Mouse (Mus musculus): ENCODE data around the gene Slc7a6os.
"Not testable (repeated sequence)": the region's sequence is repeated elsewhere in the genome, so short reads cannot be mapped to it uniquely, and the experiment has no call there.

Gene Slc7a6os

DNA sequence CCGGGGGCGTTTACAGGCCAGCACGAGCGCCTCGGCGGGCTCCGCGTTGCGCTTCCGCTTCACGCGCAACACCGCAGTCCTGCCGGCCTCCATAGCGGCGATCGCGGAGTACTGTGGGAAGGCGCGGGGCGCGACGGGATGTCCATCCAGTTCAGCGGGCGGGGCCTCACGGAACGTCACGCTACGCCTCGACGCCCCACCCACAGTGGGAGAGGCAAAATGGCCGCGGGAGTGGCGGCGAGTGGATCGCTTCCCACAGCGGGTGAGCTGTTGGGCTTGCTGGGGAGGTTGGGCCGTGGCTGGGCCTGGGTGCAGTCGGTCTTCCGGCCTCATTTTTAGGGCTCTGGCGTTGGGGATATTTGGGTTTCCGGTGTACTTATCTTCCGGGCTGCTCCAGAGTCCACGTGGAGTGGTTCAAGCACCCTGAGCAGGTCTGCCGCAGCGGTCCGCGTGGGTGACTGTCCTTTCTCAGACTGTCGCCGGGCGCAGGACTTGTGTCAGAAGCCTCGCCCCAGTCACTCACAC is at the start of gene Slc7a6os, which contains the start of gene Prmt7:
Gene Slc7a6os (minus strand): TSS at position 115 of the 525 bp plus-strand sequence.
Gene Prmt7 (plus strand): TSS at position 116 of the 525 bp plus-strand sequence.
- DNase-seq: peak; percentile 91 to 92

DNA sequence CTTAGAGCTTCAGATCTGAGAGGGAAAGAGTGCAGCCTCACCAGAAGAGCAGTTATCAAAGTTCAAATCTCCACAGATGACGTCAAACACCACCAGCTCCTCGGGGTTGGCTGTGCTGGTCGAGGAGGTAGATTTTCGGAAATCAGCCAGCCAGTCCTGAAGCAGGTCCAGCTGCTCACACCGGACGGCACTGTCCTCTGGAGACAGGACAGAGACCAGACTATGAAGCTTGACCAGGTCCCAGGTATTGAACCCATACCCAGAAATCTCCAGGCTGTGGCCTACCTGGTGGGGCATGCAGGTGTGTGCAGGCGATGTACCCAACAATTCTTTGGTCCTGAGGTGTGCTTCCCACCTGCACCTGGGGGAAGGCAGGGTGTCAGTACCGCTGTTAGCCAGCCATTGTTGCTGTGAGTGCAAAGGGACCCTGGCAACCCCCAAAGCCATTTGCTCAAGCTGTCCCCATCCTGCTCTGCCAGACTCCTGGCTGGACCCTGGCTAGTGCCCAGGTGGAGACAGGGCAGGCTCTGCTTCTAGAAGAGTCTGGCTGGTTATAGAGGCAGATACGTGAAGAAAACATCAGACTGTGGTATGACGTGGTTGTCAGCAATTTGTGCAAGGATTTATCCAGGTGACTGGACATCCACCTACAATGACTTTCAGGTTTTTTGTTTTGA is 49.0 kb upstream of the Slc7a6os start:
- no peak for DNase-seq

DNA sequence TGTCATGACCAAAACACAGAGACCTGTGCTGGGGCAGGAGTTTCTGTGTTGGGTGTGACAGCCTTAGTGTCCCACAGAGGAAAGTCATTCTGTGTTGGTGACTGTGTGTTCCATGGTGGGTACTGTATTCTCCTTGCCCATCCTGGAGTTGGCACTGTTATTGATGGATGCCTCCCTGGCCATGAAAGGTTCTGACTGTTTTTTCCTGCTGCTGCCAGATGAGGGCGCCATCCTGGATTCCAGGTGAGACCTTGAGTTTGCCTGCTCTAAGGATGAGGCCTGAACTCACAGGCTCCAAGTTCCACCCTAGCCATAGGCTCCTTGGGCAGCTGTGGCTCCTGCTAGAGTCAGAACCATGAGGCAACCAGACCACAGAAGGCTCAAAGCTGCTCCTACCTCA is 47.4 kb upstream of the Slc7a6os start:
- DNase-seq: no peak

- DNase-seq: no peak
These were observed 39.5 kb upstream of the Slc7a6os start for GRCm38 (mm10) chr8:106250186-106250585.

- DNase-seq: no peak
These were observed 26.4 kb upstream of the Slc7a6os start for GRCm38 (mm10) chr8:106237106-106237505.

DNA sequence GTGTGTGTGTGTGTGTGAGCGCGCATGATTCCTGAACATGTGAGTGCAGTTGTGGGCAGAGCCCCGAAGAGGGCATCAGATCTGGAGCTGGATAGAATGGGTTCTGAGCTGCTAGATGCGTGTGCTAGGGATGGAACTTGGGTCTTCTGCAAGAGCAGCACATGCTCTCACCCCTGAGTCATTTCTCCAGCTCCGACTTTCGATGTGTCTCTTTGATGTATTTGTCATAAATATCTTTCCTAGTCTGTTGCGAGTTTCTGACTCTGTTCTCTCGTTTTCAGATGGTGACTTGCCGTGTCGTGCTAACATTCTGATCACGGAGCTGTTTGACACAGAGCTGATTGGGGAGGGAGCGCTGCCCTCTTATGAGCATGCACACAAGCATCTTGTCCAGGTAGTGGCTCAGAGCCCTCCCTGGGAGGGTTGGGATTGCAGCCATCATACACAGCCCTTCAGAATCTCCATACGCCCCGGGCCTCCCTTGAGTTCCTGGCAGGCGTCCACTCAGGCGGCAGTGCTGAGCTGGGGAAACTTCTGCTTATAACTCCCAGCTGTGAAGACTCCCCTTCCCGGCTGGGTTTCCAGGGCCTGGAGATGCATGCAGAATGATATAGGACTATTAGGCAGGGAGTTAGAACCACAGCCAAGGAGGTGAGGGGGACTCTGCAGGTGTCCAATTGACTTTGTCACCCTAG is 24.0 kb upstream of the Slc7a6os start:
- no peak for DNase-seq

GRCm38 (mm10) chr8:106232751-106233150 is 22.0 kb upstream of the Slc7a6os start:
- no peak for DNase-seq

DNA sequence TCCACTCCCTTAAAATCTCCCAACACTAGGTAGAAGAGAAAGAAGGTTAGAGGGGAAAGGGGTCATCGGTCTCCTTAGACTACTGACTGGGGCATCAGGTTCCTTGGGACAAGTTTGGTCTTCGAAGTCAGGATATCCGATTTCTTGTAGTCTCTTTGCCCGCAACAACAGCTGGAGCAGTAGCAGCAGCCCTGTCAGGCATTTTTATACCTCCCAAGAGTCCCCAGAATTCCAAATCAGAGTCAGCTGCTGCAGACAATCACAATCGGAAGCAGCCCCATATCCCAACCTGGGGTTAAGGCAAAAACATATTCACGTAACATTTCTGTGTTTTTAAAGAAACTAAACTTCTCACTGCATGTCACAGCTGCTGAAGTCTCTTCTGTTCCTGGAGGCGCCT is 20.8 kb upstream of the Slc7a6os start:
- no peak for DNase-seq

DNA sequence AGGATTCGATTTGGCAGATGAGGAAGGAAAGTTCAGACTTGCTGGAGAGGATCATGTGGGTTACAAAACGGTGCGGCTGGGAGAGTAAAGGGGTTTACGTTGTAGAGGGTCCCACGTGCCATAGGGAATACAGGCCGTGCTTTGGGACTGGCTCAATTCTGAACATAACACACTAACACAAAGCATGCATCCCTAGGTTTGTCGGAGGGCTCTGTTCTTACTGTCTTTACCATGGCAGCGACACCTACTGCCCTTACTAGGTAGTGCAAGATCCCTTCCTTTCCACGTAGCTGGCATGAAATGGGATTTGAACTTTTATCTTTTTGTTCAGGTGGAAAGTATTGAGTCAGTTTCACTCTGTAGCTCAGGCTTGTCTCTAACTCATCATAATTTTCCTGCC is 15.9 kb upstream of the Slc7a6os start:
- DNase-seq: peak in 1 of 2 experiments; percentile 18

DNA sequence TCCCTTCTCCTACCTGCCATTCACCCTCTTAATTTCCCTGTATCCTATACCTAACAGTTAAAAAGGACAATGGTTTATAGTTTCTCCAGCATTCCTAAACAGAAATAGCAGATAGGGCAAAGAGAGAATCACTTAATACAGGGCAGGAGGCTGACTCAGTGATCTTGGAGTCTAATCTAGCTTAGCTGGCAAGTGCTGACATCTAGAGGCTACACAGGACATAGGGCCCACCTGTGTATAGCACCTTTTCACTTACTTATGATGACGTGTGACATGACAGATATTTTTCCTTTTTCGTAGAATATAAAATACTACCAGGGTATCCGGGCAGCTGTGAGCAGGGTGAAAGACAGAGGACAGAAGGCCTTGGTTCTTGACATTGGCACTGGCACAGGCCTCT is 8.9 kb upstream of the Slc7a6os start:
- no peak for DNase-seq

DNA sequence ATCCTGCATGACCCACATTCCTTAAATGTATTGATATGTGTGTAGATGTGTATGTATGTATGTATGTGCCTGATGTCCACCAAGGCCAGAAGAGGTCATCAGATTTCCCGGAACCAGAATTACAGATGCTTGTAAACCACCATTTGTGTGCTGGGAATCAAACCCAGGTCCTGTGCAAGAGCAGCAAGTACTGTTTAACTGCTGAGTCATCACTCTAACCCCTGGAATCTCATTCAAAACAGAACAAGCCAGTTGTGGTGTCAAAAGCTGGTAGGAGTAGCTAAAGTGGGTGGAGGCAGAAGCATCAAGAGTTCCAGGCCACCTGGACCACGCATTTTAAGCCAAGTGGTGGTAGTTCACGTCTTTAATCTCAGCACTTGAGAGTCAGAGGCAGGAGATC is 3.2 kb upstream of the Slc7a6os start:
- no peak for DNase-seq

DNA sequence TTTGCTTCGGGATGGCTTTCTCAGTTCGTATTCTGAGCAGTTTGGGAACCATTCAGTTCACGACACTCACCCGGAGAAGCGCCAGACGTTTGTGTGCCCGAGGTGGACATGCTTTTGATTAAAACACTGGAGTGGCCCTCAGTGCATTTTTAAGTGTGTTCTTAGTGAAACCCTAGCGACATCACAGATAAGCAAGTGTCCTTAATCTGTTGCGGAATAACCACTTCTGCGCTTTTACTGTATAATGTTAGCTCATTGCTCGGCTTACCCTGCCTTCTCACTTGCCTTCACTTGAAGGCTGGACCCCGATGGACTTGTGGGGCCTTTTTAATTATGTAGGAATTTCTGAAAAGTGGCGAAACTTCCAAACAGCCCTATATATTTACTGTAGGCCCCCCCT is 686 bp upstream of the Slc7a6os start:
- DNase-seq: no peak

GRCm38 (mm10) chr8:106210035-106210731 is 552 bp downstream of the Slc7a6os start:
- no peak for DNase-seq

DNA sequence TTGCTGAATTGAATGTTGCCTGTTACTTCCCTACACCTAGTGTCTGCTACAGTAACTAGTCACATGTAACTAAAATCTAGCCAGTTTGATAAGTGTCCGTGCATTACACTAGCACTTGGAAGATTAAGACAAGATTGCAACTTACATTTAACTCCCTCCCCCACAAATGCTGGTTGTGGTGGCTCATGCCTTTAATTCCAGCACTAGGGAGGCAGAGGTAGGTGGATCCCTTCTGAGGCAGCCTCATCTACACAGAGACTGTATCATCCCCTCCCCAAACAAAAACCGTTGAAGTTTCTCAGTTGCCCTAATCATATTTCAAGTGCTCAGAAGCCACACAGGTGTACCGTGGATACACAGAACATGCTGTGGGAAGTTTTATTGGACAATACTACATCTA is 11.1 kb downstream of the Slc7a6os start:
- not testable (repeated sequence) for DNase-seq

GRCm38 (mm10) chr8:106198741-106199140 is 12.0 kb downstream of the Slc7a6os start:
- DNase-seq: no peak

DNA sequence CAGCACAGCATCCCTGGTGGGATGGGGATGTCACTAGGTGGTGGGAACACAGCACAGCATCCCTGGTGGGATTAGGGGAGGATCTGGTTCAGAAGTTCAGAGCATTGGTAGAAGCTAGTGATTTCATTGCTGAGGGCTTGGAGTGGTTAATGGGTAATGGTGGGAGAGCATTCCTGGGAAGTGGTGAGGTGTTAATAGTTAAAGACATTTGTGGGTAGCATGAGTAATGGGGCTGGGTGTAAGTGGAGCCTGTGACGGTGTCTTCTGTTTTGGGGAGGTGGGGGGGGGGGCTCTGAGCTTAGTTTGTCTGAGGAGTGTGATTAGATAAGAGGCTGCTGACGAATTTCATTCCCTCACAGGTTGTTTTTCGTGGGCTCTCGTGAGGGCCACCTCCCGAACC is 16.7 kb downstream of the Slc7a6os start:
- no peak for DNase-seq

DNA sequence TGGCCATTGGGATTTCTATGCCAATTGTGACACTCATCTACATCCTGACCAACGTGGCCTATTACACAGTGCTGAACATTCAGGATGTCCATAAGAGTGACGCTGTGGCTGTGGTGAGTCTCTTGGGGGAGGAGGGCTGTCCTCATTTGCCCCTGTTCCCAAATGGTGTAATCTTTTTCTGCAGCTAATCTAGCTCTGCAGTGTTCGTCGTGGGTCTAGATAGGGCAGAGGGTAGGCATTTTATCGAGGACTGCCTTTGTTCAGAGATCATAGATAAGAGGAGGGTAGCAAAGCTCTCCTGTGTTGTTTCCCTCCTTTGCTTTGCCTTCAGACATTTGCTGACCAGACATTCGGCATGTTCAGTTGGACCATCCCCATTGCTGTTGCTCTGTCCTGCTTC is 17.6 kb downstream of the Slc7a6os start:
- DNase-seq: no peak

DNA sequence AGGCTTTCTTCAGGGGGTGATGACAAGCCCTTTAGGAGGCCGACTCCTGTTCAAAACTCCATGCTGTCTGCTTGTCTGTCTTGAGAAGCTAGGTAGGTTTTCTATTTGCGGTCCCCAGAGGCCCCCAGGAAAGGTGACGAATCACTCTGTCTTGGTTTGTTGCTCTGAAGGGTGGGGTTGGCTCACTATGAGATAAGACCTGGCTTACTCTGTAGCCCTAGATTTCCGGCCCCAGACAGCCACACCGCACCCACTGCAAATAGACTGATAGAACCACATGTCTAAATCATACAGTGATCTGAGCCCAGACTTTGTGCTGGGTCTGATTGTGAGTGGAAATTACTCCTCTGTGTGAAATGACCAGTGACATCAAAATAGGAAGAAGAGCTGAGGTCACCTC is 19.1 kb downstream of the Slc7a6os start:
- no peak for DNase-seq

DNA sequence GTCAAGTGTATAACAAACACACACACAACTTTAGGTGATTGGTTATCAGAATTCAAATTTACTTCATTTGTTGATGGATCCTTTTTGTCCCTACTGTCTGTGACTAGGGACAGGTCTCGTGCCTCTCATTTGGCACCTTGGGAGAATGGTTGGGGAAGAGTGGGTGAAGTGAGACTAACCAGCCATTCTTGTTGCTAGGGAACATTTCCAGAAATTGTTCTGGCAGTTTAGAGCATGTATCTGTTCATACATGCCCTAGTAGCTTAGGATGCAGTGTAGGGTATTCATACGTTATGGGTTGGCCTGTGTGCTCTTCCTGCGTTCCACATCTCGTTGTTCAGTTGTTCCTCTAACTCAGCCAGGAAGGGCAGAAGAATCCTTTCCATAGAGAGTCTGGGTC is 21.6 kb downstream of the Slc7a6os start:
- DNase-seq: no peak

GRCm38 (mm10) chr8:106186394-106186793 is 24.3 kb downstream of the Slc7a6os start:
- no peak for DNase-seq

DNA sequence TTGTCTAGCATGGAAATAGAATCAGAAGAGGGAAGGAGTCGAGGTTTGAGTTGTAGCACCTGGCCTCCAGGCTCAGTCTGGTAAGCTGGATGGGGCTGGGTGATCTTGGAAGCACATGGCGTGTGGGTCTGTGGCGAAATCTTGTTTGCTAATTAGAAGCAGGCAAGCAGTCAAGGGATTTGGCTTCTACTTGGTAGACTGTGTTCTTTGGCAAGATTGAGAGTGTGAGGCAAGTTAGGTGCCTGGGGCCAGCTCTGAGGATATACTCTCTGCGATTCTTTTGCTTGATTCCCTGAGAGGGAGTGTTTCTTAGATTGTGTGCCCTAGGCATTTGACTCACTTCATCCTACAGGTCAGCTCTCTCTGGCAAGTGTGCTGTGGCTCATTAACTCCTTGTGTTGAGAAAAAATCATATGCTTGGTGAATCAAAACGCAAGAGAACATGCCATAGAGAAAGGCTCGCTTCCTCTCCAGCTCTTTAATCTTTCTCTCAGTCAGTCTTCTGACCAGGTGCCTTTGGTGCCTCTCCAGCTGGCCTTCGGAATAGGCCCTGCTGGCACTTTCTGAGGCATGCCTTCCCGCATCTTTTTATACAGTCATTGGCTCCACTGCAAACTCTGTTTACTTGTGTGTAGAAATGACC is 25.0 kb downstream of the Slc7a6os start:
- DNase-seq: no peak

GRCm38 (mm10) chr8:106178428-106178827 is 32.3 kb downstream of the Slc7a6os start:
- no peak for DNase-seq

DNA sequence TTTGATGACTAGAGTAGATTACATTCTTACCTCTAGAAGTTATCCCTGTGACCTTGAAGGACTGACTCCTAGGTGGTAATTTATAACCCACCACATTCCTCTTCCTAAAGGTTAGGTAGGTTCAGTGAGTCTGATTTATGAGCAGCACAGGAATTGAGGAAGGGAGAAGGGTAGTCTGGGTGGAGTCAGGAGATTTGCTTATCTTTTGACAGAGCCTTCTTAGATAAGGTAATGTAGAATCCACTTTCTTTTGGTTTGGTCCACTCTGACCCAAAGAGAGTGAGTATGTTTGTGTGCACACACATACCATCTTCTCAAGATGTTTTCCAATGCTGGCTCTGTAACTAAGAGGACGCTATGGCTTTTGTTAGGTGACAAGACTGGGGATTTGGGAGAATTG is 33.1 kb downstream of the Slc7a6os start:
- DNase-seq: no peak
